Mouse (Mus musculus) kidney, embryonic 16.5 days (tissue): Measurements from ENCODE around the gene Itm2c. TPM values are rescaled to one million over a fixed set of nuclear protein-coding genes. Genes with fewer than 3 reads are reported as not detected.

Source experiments
- ATAC-seq: fragments of 200-750 bp; cut with Nextera tagmentation; 2 replicates; pipeline ENCODE4 v1.8.0; 2017; ENCODE audit warnings: moderate TSS enrichment; ENCODE audit not compliant: low FRiP score, low TSS enrichment
- H3K27ac ChIP-seq: fragments of 300-500 bp; sonication (generic); 2 replicates; pipeline ENCODE4 v1.5.1; 2014; ENCODE audit warnings: low read length
- H3K27me3 ChIP-seq: fragments of 300-500 bp; sonication (generic); 2 replicates; pipeline ENCODE4 v1.6.1; 2014; ENCODE audit warnings: low read length, control low read depth, mixed read lengths; ENCODE audit not compliant: insufficient read depth
- H3K36me3 ChIP-seq: fragments of 300-500 bp; sonication (generic); 2 replicates; pipeline ENCODE4 v1.6.1; 2014; ENCODE audit warnings: low read length, control low read depth, mixed read lengths; ENCODE audit not compliant: insufficient read depth
- H3K4me1 ChIP-seq: fragments of 300-500 bp; sonication (generic); 2 replicates; pipeline ENCODE4 v1.6.1; 2014; ENCODE audit warnings: low read length, control low read depth, mixed read lengths; ENCODE audit not compliant: insufficient read depth
- H3K4me2 ChIP-seq: fragments of 300-500 bp; sonication (generic); replicated peaks from 2 replicates; pipeline ENCODE4 v1.6.1; 2014; ENCODE audit warnings: low read depth, low read length
- H3K4me3 ChIP-seq: fragments of 300-500 bp; sonication (generic); 2 replicates; pipeline ENCODE4 v1.5.1; 2014; ENCODE audit warnings: mild to moderate bottlenecking, low read length
- H3K9ac ChIP-seq: fragments of 300-500 bp; sonication (generic); replicated peaks from 2 replicates; pipeline ENCODE4 v1.6.1; 2014; ENCODE audit warnings: low read length
- H3K9me3 ChIP-seq: fragments of 300-500 bp; sonication (generic); 2 replicates; pipeline ENCODE4 v1.6.1; 2016; ENCODE audit warnings: low read length, control low read depth
- WGBS: fragments of 180-500 bp; shearing (Covaris S2); extraction: QIAGEN DNeasy Blood & Tissue Kit; methylation state at CpG from one replicate; pipeline ENCODE4 v1.1.7; 2014; 5-methylcytosine and 5-hydroxymethylcytosine counted together
- polyA plus RNA-seq: library from polyadenylated mRNA; unstranded; fragments of >200 nt; fragmentation: Nextera tagmentation; extraction: Ambion mirVana; gene quantifications from 2 replicates; pipeline ENCODE4 v1.2.1, GENCODE M21; 2015

Itm2c gene
- polyA plus RNA-seq, 1 experiment from 2014 or later: 269 TPM

DNA sequence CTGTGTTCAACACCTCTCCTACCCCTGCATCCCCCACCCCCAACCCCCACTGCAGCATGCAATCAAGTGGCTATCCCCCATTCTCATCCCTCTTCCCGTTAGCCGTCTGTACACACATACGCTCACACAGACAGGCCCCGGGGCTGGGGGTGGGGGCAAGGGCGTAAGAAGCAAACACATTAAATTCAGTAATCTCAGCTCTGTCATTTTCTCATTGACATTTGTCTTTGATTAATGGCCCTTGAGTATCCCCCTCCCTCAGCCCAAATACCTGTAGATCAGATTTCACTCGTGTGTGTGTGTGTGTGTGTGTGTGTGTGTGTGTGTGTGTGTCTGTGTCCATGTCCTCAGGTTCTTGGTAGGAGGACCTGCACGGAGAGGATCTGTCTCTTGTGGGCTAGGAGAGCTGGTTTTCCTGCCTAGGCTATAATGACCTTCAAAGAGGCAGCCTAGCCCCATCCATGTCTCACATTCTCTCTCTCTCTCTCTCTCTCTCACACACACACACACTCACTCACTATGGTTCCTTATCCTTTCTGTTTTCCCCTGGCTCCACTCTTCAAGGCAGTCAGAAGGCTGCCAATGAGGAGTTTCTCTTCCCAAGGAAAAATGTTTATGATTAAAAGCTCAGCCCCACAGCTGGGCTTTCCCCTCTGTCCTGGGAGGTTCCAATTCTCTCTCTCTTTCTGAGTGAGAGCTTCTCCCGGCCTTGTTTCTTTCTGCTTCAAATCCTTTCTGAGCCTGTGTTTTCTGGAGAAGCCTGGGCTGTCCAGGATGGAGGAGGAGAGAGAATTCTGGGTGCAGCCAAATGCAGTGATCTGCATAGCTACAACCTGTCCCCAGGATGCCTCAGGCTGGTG is 4.0 kb downstream of the Itm2c start:
- Histone ChIP-seq H3K4me3 (no peak overlapping the region), H3K27ac (peak overlapping the region; percentile 11; the same call in 1 of the 2 replicates), H3K27me3 (no peaks in the 10 kb centered on the region), H3K9ac (peak overlapping the region; percentile 32; the same call in 1 of the 2 replicates), H3K9me3 (no peaks in the 10 kb centered on the region), H3K36me3 (peaks cover 4% of the 10 kb centered on the region), H3K4me2 (peak overlapping the region; percentile 19; the same call in 1 of the 2 replicates), H3K4me1 (peaks cover 71% of the 10 kb centered on the region)
- WGBS: 26% methylated on average over 8 of the region's 8 CpGs
- ATAC-seq: no peak

DNA sequence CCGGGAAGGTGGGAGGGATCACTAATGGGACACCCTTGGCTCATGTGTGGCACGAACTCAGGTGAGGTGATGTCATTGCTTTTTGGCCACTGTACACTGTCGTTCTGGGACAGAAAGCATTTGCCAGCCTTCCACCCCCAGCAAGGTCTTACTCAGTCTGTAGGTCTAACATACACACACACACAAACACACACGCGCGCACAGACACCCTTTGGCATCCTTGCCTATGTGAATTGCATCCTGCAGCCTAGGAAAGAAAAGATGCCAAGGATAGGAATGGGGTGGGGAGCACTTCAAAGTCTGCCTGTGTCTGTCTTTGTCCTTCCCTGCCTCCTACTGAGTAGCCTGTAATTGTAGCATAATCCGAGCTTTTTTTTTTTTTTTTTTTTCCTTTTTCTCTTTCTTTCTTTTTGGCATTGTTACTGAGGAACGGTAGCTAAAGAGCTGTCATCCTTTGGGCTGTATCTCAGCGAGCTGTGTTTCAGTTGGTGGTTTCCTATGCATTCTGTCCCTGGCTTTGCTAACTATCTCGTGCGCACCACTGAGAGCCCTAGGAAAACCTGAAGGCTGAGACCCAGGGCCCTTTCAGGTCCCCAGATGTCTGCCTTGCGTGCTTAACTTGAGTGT is 4.8 kb downstream of the Itm2c start:
- H3K4me1 ChIP-seq: peaks cover 71% of the 10 kb centered on the region
- H3K36me3 ChIP-seq: peaks cover 11% of the 10 kb centered on the region
- no peak for ATAC-seq
- H3K27ac ChIP-seq: no peak overlapping the region; the same call in 1 of the 2 replicates
- no peak overlapping the region for H3K4me2 ChIP-seq
- peak overlapping the region; percentile 32; the same call in 1 of the 2 replicates for H3K9ac ChIP-seq
- 44% methylated on average over 12 of the region's 12 CpGs for WGBS
- no peaks in the 10 kb centered on the region for H3K9me3 ChIP-seq
- no peak overlapping the region for H3K4me3 ChIP-seq
- no peaks in the 10 kb centered on the region for H3K27me3 ChIP-seq

DNA sequence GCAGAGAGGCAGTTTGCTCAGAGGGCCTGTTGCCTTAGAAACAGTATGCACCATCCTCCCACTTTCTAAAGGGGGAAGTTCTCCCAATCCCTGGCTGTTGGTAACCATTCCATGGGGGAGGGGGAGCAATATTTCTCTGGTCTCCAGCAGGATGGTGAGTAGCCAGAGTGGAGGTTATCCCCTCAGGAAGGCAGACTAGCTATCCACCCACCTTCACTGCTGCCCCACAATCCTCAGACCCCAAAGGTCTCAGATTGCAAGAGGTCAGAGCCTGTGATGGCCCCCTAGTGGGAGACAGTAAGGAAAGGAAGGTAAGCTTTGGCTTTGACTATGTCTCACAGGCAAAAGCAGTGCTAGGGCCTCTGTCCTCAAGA is 5.3 kb downstream of the Itm2c start:
- H3K36me3 ChIP-seq: peaks cover 15% of the 10 kb centered on the region
- H3K27me3 ChIP-seq: no peaks in the 10 kb centered on the region
- no peak overlapping the region for H3K9ac ChIP-seq
- no peak overlapping the region for H3K4me3 ChIP-seq
- H3K4me1 ChIP-seq: peaks cover 69% of the 10 kb centered on the region
- H3K27ac ChIP-seq: no peak overlapping the region; the same call in 1 of the 2 replicates
- no peak for ATAC-seq
- no peaks in the 10 kb centered on the region for H3K9me3 ChIP-seq
- H3K4me2 ChIP-seq: no peak overlapping the region

DNA sequence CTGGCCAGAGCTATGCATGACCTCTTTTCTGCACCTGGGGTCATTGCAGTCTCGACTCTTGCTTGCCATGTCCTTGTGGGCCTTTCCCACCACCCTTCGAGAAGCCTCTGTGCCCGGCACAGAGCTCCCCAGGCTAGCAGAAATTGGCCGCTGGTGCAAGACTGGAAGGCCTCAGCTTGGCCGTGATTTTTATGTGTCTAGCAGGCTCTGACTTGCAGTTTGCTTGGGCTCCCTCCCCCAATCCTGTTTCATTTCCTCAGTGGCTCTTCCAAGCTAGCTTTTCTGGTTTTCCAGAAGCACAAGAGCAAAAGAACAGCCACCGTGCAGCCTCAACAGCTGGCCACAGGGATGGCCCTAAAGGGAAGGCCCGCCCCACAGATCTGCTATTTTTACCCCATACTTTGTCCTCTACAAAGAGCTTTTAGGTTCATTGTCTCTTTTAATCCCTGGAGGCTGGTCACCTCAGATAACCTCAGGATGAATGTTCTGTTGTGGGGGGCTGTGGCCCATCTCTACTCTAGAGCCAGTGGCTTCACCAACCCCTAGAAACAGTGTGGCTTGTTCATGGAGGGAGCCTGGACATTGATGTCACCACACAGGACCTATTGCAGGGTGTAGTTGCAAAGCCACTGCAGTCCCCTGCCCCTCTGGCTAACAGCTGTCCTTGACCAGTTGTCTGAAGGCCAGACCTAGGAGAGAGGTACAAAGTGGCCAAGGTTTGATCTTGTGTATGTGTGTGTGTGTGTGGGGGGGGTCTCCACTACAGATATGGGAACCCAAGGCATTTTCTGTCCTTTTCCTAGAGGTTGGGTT is 6.6 kb downstream of the Itm2c start:
- Histone ChIP-seq H3K27me3 (no peaks in the 10 kb centered on the region), H3K4me1 (peaks cover 66% of the 10 kb centered on the region), H3K9me3 (no peaks in the 10 kb centered on the region), H3K9ac (no peak overlapping the region), H3K27ac (peak overlapping the region; percentile 57), H3K36me3 (peaks cover 28% of the 10 kb centered on the region), H3K4me3 (no peak overlapping the region), H3K4me2 (no peak overlapping the region)
- ATAC-seq: no peak
- WGBS: 38% methylated on average over 7 of the region's 7 CpGs

DNA sequence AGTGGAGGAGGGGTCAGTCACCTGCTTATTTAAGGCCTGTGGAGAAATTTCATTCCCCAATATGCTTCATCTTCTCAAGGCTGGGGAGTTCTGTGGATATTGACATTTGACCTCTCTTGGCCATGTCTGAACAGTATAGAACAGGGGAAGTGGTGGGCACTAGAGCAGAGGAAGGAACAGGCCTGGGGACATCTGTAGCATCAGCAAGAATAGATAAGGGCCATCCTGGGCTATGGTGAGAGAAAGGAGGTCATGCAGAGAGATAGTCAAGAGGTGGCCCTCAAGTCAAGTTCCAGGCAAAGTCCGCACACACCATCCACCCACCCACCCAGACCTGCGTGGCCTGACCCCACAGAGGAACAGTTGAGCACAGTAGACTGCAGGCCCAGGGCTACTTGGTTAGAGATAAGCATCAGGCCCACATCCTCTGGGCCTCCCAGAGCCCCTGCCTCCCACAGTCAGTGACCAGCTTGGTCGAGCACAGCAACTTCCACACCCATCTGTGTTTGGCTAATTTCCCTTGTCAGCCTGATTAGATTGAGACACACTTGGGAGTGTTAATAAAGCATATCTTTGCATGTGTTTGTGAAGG is 7.5 kb downstream of the Itm2c start:
- H3K4me1 ChIP-seq: peaks cover 57% of the 10 kb centered on the region
- WGBS: 42% methylated on average over 3 of the region's 3 CpGs

DNA sequence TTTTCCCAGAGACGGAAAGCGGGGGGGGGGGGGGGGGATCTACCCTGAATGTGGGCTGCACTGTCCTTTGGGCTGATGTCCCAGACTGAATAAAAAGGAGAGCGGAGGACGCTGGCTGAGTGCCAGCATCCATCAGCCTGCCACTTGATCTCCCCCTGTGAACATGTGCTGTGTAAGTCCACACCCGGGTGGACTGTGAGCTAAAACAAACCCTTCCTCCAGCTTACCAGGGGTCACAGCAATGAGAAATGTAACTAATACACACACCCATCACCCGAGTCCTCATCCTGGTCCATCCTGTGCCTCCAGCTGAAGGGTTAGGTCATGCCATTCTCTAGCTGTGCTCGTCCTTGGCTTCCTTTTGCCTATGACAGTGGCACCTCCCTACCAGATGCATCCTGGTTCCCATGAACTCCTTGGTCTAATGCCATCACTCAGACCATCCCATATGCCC is 8.1 kb downstream of the Itm2c start:
- H3K27me3 ChIP-seq: no peaks in the 10 kb centered on the region
- H3K9ac ChIP-seq: no peak overlapping the region
- 0 out of 2 replicates have a peak, but pooled peaks have one; percentile 43 for ATAC-seq
- H3K4me1 ChIP-seq: peaks cover 52% of the 10 kb centered on the region
- peaks cover 41% of the 10 kb centered on the region for H3K36me3 ChIP-seq
- no peak overlapping the region for H3K4me3 ChIP-seq
- no peaks in the 10 kb centered on the region for H3K9me3 ChIP-seq
- no peak overlapping the region for H3K4me2 ChIP-seq
- WGBS: 12% methylated on average over 6 of the region's 7 CpGs
- H3K27ac ChIP-seq: peak overlapping the region; percentile 61

More for the DNA sequence above, 7.5 kb downstream of the Itm2c start:
- H3K9ac ChIP-seq: no peak overlapping the region
- no peak overlapping the region for H3K4me2 ChIP-seq
- peak; percentile 32 for ATAC-seq
- H3K27ac ChIP-seq: peak overlapping the region; percentile 61
- H3K27me3 ChIP-seq: no peaks in the 10 kb centered on the region
- H3K36me3 ChIP-seq: peaks cover 37% of the 10 kb centered on the region
- H3K4me3 ChIP-seq: no peak overlapping the region
- H3K9me3 ChIP-seq: no peaks in the 10 kb centered on the region

DNA sequence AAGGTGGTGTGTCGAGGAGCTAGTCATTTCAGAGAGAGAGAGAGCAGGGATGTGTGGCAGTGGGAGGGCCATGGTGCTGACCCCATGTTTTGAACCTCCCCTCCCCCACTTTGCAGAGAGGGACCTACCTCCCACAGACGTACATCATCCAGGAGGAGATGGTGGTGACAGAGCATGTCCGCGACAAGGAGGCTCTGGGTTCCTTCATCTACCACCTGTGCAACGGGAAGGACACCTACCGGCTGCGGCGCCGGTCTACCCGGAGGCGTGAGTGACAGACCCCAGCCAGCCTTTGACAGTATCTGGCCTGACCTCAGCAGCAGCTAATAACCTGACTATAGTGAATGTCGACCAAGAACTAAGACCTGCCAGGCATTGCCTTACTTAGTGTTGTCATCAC is 12.8 kb downstream of the Itm2c start:
- Histone ChIP-seq H3K36me3 (peaks cover 59% of the 10 kb centered on the region), H3K9me3 (no peaks in the 10 kb centered on the region), H3K4me2 (no peak overlapping the region), H3K4me1 (peaks cover 9% of the 10 kb centered on the region), H3K27me3 (no peaks in the 10 kb centered on the region), H3K9ac (no peak overlapping the region), H3K4me3 (no peak overlapping the region), H3K27ac (no peak overlapping the region)
- WGBS: 69% methylated on average over 12 of the region's 12 CpGs
- ATAC-seq: no peak

DNA sequence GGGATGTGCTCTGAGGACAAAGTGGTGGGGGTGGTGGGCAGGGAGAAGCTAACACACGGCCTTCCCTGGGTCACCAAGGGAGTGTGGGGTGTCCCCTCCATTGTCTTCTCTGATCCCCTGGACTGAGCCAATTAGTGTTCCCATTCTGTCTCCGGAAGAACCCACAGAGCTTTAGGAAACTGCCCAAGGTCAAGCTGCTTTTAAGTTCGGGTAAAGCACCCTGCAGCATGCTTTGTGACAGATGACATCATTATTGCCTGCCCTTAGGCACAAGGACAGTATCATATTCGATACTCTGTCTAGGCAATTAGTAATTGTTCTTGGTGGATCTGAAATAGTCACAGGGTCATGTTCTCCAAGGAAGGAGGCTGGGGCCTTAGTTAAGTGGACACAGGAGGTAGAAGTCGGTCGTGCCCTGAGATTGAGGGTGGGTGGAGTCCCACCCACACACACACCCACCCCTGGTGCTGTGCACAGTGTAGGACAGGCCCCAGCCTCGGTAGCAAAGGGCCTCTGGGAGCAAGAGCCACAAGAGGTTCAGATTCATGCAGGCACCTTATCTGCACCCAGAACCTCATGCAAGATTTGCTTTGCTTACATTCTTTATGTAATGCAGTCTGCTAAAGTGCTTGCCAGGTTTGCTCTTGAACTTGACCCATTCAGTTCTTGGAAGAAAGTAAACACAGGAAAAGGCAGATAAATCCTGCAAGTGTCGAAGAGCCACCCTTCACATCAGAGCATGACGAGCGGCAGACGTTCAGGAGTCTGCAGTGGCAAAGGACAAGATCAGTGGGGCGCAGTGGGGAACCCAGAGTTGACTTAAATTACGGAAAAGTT is 14.9 kb downstream of the Itm2c start:
- WGBS: 40% methylated on average over 13 of the region's 13 CpGs
- H3K4me1 ChIP-seq: peaks cover 3% of the 10 kb centered on the region; the same call in 1 of the 2 replicates
- peak; percentile 33; the same call in 1 of the 2 replicates for ATAC-seq
- no peaks in the 10 kb centered on the region for H3K27me3 ChIP-seq
- H3K9me3 ChIP-seq: no peaks in the 10 kb centered on the region
- H3K9ac ChIP-seq: no peak overlapping the region
- H3K4me2 ChIP-seq: no peak overlapping the region
- H3K27ac ChIP-seq: no peak overlapping the region
- H3K4me3 ChIP-seq: no peak overlapping the region
- peaks cover 47% of the 10 kb centered on the region for H3K36me3 ChIP-seq
